Mouse (Mus musculus): ENCODE results near the gene Pgp. TPM values are rescaled to one million over a fixed set of nuclear protein-coding genes. Genes with fewer than 3 reads are reported as not detected.

The Pgp gene
- polyA plus RNA-seq, 2 experiments: 37.6 to 52.9 TPM

GRCm38 (mm10) chr17:24495443-24495842, 25.3 kb downstream of the Pgp start:
- no peak for TF ChIP-seq POLR2A (IDR thresholded peaks at IDR 0.05; ENCODE audit: borderline replicate concordance, extremely low read depth, insufficient read depth, insufficient read length)
- no peak overlapping the region for H3K27ac ChIP-seq (replicated peaks; ENCODE audit: low read depth, low read length)
- 78% methylated on average over 3 of the region's 3 CpGs for WGBS
- no peak overlapping the region for H3K4me3 ChIP-seq (replicated peaks; ENCODE audit: low read length)
- H3K27me3 ChIP-seq (ENCODE audit: control insufficient read depth, insufficient read depth, low read length): no peaks in the 10 kb centered on the region
- H3K36me3 ChIP-seq (ENCODE audit: control insufficient read depth, insufficient read depth, low read length): peaks cover 14% of the 10 kb centered on the region; the same call in 1 of the 2 replicates
- no peak overlapping the region for H3K9ac ChIP-seq (ENCODE audit: low read depth, low read length, severe bottlenecking)
- DNase-seq (ENCODE audit: low spot score) (no peak), ATAC-seq (ENCODE audit: low FRiP score, low read depth) (no peak)
- H3K9me3 ChIP-seq (ENCODE audit: control insufficient read depth, low read length): no peaks in the 10 kb centered on the region
- no peak overlapping the region for H3K4me2 ChIP-seq (replicated peaks; ENCODE audit: low read depth, low read length, severe bottlenecking)
- H3K4me1 ChIP-seq (ENCODE audit: control insufficient read depth, insufficient read depth, low read length): no peaks in the 10 kb centered on the region

GRCm38 (mm10) chr17:24496026-24496425, 25.8 kb downstream of the Pgp start:
- Histone ChIP-seq H3K9me3 (ENCODE audit: control insufficient read depth, low read length) (no peaks in the 10 kb centered on the region), H3K4me3 (replicated peaks; ENCODE audit: low read length) (no peak overlapping the region), H3K27ac (replicated peaks; ENCODE audit: low read depth, low read length) (no peak overlapping the region), H3K9ac (ENCODE audit: low read depth, low read length, severe bottlenecking) (no peak overlapping the region), H3K36me3 (ENCODE audit: control insufficient read depth, insufficient read depth, low read length) (peaks cover 14% of the 10 kb centered on the region; the same call in 1 of the 2 replicates), H3K27me3 (ENCODE audit: control insufficient read depth, insufficient read depth, low read length) (no peaks in the 10 kb centered on the region), H3K4me2 (replicated peaks; ENCODE audit: low read depth, low read length, severe bottlenecking) (no peak overlapping the region), H3K4me1 (ENCODE audit: control insufficient read depth, insufficient read depth, low read length) (no peaks in the 10 kb centered on the region)
- ATAC-seq (ENCODE audit: low FRiP score, low read depth): no peak
- no peak for TF ChIP-seq POLR2A (IDR thresholded peaks at IDR 0.05; ENCODE audit: borderline replicate concordance, extremely low read depth, insufficient read depth, insufficient read length)
- 100% methylated on average over 1 of the region's 1 CpGs for WGBS
- DNase-seq (ENCODE audit: low spot score): no peak

- Histone ChIP-seq H3K4me3 (replicated peaks; ENCODE audit: low read length) (no peak overlapping the region), H3K9me3 (ENCODE audit: control insufficient read depth, low read length) (no peaks in the 10 kb centered on the region), H3K4me1 (ENCODE audit: control insufficient read depth, insufficient read depth, low read length) (no peaks in the 10 kb centered on the region), H3K4me2 (replicated peaks; ENCODE audit: low read depth, low read length, severe bottlenecking) (no peak overlapping the region), H3K36me3 (ENCODE audit: control insufficient read depth, insufficient read depth, low read length) (peaks cover 42% of the 10 kb centered on the region), H3K27ac (replicated peaks; ENCODE audit: low read depth, low read length) (no peak overlapping the region), H3K9ac (ENCODE audit: low read depth, low read length, severe bottlenecking) (no peak overlapping the region), H3K27me3 (ENCODE audit: control insufficient read depth, insufficient read depth, low read length) (no peaks in the 10 kb centered on the region)
- WGBS: 46% methylated on average over 11 of the region's 11 CpGs
- DNase-seq (ENCODE audit: low spot score) (no peak), ATAC-seq (ENCODE audit: low FRiP score, low read depth) (no peak)
- TF ChIP-seq POLR2A (IDR thresholded peaks at IDR 0.05; ENCODE audit: borderline replicate concordance, extremely low read depth, insufficient read depth, insufficient read length): no peak
Measured at GRCm38 (mm10) chr17:24502208-24502607, 32.0 kb downstream of the Pgp start.

- peaks cover 53% of the 10 kb centered on the region for H3K36me3 ChIP-seq (ENCODE audit: control insufficient read depth, insufficient read depth, low read length)
- no peak overlapping the region for H3K4me3 ChIP-seq (replicated peaks; ENCODE audit: low read length)
- no peaks in the 10 kb centered on the region for H3K9me3 ChIP-seq (ENCODE audit: control insufficient read depth, low read length)
- H3K4me2 ChIP-seq (replicated peaks; ENCODE audit: low read depth, low read length, severe bottlenecking): no peak overlapping the region
- H3K4me1 ChIP-seq (ENCODE audit: control insufficient read depth, insufficient read depth, low read length): no peaks in the 10 kb centered on the region
- DNase-seq (ENCODE audit: low spot score) (no peak), ATAC-seq (ENCODE audit: low FRiP score, low read depth) (no peak)
- 91% methylated on average over 10 of the region's 10 CpGs for WGBS
- no peak overlapping the region for H3K9ac ChIP-seq (ENCODE audit: low read depth, low read length, severe bottlenecking)
- no peak overlapping the region for H3K27ac ChIP-seq (replicated peaks; ENCODE audit: low read depth, low read length)
- no peaks in the 10 kb centered on the region for H3K27me3 ChIP-seq (ENCODE audit: control insufficient read depth, insufficient read depth, low read length)
- TF ChIP-seq POLR2A (IDR thresholded peaks at IDR 0.05; ENCODE audit: borderline replicate concordance, extremely low read depth, insufficient read depth, insufficient read length): no peak
Measured at GRCm38 (mm10) chr17:24504085-24504484, 33.9 kb downstream of the Pgp start.

- ATAC-seq (ENCODE audit: low FRiP score, low read depth) (no peak), DNase-seq (ENCODE audit: low spot score) (no peak)
- Histone ChIP-seq H3K4me2 (replicated peaks; ENCODE audit: low read depth, low read length, severe bottlenecking) (no peak overlapping the region), H3K4me3 (replicated peaks; ENCODE audit: low read length) (no peak overlapping the region), H3K4me1 (ENCODE audit: control insufficient read depth, insufficient read depth, low read length) (no peaks in the 10 kb centered on the region), H3K9me3 (ENCODE audit: control insufficient read depth, low read length) (no peaks in the 10 kb centered on the region), H3K36me3 (ENCODE audit: control insufficient read depth, insufficient read depth, low read length) (peaks cover 59% of the 10 kb centered on the region), H3K27ac (replicated peaks; ENCODE audit: low read depth, low read length) (no peak overlapping the region), H3K9ac (ENCODE audit: low read depth, low read length, severe bottlenecking) (no peak overlapping the region), H3K27me3 (ENCODE audit: control insufficient read depth, insufficient read depth, low read length) (no peaks in the 10 kb centered on the region)
- TF ChIP-seq POLR2A (IDR thresholded peaks at IDR 0.05; ENCODE audit: borderline replicate concordance, extremely low read depth, insufficient read depth, insufficient read length): no peak
- 91% methylated on average over 26 of the region's 30 CpGs for WGBS
Measured at GRCm38 (mm10) chr17:24505286-24505955, 35.2 kb downstream of the Pgp start.
